Mouse (Mus musculus): ENCODE measurements around the gene Slc29a1.

Gene Slc29a1

DNA sequence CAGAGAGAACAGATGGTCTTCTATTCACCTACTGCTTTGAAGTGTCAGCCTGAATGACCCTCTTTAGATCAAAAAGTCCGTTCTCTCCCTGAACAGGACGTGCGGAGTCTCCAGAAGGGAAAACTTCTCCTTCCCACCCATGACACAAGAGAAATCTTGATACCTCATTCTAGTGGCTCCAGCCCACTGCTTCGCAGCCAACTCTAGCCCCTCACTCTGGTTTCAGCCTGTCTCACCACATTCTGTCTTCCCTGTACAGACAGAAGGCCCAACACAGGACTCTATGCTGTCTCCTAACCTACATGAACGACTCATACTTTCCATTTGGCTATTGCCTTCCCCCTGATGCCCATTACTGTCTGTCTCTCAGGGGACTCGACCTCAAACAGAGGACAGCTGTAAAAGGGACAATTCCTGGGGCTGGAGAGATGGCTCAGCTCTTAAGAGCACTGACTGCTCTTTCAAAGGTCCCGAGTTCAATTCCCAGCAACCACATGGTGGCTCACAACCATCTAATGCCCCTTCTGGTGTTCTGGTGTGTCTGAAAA, 48.1 kb downstream of the Slc29a1 start:
- DNase-seq (ENCODE audit: low spot score in 2 of 2), result no peak

- no peak for DNase-seq (ENCODE audit: low spot score in 2 of 2)
These were observed 49.2 kb downstream of the Slc29a1 start for GRCm38 (mm10) chr17:45550253-45550652.

DNA sequence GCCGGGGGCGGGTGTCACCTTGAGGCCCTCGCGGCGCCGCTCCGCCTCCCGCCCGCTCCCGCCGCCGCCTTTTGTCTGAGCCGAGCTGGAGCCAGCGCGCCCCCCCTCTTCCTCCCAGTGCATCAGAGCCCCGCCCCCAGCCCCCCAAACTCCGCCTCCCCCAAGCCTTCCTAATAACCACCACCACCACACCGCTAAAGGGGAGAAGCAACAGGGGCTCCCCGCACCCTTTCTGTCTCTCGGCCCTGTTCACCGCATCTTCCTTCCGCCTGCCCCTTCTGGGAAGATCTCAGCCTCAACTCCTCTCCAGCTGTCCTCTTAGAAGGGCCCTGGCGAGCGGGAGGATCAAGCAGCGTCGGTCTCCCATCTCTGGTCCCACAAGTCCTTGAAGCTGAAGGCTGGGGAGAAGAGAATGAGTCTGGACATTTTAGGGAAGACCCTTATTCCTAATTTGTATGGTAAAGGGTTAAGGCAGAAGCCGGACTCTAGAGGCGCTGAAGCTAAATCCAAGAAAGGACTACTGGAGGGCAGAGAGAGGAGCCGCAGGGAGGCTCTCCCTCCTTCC, 49.7 kb downstream of the Slc29a1 start, which contains the start of gene Tmem151b:
Gene Tmem151b, minus strand, starts transcription at position 61 of the 565 bp plus-strand sequence.
- no peak for DNase-seq (ENCODE audit: low spot score in 2 of 2)

GRCm38 (mm10) chr17:45548541-45549512, 50.6 kb downstream of the Slc29a1 start:
- no peak for DNase-seq (ENCODE audit: low spot score in 2 of 2)

- DNase-seq (ENCODE audit: low spot score in 2 of 2), result no peak
These were observed 51.8 kb downstream of the Slc29a1 start for GRCm38 (mm10) chr17:45547461-45548190.

- DNase-seq (ENCODE audit: low spot score in 2 of 2), result no peak
These were observed 52.5 kb downstream of the Slc29a1 start for GRCm38 (mm10) chr17:45546941-45547340.

DNA sequence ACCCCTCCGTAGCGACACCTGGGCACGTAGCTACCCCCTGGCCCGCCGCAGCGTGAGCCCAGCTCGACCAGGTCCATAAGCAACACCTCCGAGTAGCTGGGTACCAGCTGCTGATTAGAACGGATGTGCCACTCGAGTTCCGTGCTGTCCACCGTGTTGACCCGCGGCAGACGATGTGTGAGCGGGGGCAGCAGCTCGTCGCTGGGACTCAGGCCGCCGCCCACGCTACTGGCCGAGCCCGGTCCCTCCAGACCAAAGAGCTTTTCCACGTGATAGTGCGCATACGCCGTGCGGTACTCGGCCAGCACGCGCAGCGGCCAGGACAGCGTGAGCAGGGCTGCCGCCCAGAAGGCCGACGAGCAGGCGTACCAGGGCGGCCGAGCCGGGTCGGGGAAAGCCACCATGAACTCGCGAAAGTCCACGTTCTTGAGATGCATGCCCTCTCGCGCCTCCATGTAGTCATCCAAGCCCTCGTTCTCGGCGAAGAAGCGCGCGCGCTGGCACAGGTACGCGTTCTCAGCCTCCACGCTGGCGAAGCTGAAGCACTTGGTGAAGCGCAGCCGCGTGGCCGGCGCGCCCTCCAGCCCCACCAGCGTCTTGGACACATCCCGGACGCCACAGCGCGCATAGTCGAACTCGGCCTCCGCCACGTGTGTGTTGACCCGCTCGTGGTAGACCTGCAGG, 54.0 kb downstream of the Slc29a1 start:
- no peak for DNase-seq (ENCODE audit: low spot score in 2 of 2)

DNA sequence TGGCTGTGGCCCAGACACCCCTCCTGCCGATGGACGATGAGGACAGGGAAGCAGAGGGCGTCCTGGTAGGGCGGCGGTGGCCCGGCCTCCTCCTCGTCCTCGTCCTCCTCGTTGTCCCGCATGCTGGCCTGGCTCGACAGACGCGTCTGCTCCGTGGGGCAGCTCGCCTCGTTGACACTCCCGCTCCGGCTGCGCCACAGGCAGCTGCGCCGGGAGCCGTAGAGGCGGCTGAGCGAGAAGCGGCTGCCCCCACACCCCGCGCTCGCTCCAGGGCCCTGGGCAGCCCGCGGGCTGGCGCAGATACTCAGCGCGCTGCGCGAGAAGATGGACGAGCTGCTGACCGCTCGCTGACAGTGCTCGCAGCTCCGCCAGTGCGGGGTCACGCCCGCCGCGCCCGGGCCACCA, 54.5 kb downstream of the Slc29a1 start:
- no peak for DNase-seq (ENCODE audit: low spot score in 2 of 2)

DNA sequence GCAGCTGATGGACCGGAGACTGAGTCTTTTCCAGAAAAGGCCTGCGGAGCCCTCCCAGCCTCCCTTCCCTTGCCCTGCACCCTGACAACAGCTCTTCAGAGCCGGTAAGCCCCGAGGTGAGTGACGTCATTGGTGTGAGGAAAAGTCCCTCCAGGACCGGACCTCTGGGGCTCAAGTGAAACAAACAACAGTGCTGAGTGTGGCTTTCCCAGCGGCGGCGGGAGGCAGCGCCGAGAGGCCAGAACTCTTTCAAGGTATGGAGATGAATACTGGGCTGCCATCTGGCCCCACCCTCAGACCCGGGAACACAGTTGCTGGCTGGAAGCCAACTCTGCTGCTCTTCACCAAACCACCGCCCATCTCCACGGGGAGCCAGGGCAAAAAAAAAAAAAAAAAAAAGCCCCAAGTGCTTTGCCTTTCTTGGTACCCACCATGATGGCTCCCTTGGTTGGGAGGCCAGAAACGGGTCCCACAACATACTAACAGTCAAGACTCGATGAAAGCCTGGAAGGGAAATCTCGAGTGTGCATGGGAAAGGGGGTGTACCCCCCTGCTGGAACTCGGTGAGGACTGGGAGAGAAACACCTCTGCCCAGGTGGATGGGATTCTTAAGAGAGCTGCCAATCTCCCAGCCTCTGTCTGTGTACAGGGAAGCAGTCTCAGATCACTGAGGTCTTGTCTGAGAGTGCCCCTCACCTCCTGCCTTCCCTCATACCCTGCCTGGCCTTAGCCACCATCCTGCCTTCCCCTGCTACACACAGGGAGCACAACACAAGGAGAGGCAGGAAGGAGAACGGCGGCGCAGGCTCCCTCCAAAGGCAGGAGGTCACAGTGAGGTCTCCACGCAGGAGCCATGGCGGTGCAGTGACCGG, 55.2 kb downstream of the Slc29a1 start:
- no peak for DNase-seq (ENCODE audit: low spot score in 2 of 2)

DNA sequence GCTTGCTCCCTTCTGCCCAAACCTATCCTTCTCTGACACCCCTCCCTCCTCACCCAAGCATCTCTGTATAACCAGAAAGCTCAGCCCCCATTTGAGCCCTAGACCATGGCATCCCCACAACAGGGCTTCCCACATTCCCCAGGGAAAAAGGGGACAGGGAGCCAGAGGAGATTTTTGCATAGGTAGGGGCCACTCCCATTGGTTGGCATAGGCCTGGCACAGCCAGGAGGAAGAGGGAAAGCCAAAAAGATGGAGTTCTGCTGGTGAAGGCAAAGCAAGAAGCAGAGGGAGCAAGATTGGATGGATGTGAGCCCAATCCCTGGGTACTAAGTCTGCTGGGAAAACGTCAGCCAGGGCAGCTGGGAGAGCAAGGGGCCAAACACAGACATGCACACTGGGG, 56.3 kb downstream of the Slc29a1 start:
- DNase-seq (ENCODE audit: low spot score in 2 of 2), result no peak

- no peak for DNase-seq (ENCODE audit: low spot score in 2 of 2)
These were observed 56.7 kb downstream of the Slc29a1 start for GRCm38 (mm10) chr17:45542705-45543104.

- no peak for DNase-seq (ENCODE audit: low spot score in 2 of 2)
These were observed 57.3 kb downstream of the Slc29a1 start for GRCm38 (mm10) chr17:45542129-45542528.

- DNase-seq (ENCODE audit: low spot score in 2 of 2), result no peak
These were observed 59.7 kb downstream of the Slc29a1 start for GRCm38 (mm10) chr17:45539664-45540063.

DNA sequence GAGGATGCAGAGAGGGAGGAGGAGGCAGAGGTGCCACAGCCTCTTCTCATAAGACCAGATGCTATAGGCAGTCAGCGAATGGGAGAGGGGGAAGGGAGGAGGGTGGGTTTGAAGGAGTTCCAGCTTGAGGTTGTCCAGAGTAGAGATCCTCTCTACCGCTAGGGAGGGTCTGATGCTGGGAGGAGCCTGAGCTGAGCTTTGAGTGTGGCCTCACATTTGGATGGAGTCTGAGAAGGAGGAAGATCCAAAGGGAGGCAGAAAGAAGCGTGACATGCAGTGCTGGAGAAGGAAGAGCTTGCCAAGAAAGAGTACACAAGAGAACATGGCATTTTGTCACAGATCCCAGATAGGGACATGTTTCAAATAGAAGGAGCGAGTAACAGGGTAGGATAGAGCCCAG, 61.0 kb downstream of the Slc29a1 start:
- DNase-seq (ENCODE audit: low spot score in 2 of 2), result no peak

DNA sequence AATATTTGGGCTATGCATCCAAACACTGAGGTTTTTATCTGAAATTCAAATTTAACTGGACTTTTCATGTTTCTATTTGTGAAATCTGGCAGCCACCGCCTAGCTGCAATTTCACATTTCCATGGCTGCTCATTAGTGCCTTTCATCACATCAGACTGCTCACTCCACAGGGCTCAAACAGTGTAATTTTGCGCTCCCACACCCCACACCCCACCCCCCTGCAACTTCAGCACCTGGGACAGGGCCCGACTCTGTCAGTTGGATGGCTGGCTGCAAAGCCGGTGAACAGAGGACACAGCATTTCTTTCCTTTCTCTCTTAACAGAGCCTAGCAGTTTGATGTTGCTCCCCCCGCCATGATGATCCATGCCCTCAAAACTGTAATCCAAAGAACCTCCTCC, 63.1 kb downstream of the Slc29a1 start:
- no peak for DNase-seq (ENCODE audit: low spot score in 2 of 2)
